Mouse (Mus musculus) urinary bladder, adult 2 months (tissue): Measurements from ENCODE around the gene Aif1. TPM values are rescaled to one million over a fixed set of nuclear protein-coding genes. Genes with fewer than 3 reads are reported as not detected.

Experiments used
- DNase-seq: peaks from one replicate; pipeline ENCODE4 v3.0.0; 2022; ENCODE audit warnings: low spot score
- polyA plus RNA-seq: library from polyadenylated mRNA; depleted of rRNA; stranded (reverse); fragments of >200 nt; gene quantifications from 2 replicates; pipeline ENCODE4 v1.2.3, GENCODE M21; 2012

The Aif1 gene
- polyA plus RNA-seq, 1 experiment: 11.2 TPM

DNA sequence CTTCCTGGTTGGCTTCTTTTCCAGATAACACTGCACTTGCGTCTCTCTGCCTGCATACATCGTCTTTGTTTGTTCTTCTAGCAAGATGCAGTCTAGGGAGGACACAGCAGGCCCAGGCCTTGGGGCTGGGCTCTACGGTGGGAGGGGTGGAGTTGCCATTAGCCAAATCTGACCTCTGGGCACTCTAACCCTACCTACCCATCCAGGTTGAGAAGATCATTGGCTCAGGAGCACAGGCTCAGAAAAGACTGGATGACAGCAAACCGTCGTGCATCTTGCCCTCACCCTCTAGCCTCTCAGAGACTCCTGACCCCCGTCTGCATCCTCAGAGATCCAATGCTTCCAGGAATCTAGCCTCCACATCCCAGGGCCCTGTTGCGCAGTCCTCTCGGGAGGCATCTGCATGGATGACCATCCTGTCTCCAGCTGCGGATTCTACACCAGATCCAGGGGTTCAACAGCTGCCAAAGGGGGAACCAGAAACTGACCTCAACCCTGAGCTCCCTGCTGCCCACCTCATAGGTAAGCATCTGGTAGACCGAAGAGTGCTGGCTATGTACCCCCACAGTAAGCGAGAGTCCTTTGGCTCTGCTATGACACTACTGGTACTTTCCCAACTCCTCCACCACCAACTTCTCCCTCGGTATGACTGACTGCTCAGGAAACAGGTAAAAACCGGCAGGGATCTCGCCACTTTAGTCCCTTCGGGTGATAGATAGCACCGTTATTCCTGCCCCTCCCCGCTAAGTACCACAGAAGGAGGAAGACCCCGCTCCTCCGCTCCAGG is 19.2 kb upstream of the Aif1 start:
- DNase-seq: no peak

DNA sequence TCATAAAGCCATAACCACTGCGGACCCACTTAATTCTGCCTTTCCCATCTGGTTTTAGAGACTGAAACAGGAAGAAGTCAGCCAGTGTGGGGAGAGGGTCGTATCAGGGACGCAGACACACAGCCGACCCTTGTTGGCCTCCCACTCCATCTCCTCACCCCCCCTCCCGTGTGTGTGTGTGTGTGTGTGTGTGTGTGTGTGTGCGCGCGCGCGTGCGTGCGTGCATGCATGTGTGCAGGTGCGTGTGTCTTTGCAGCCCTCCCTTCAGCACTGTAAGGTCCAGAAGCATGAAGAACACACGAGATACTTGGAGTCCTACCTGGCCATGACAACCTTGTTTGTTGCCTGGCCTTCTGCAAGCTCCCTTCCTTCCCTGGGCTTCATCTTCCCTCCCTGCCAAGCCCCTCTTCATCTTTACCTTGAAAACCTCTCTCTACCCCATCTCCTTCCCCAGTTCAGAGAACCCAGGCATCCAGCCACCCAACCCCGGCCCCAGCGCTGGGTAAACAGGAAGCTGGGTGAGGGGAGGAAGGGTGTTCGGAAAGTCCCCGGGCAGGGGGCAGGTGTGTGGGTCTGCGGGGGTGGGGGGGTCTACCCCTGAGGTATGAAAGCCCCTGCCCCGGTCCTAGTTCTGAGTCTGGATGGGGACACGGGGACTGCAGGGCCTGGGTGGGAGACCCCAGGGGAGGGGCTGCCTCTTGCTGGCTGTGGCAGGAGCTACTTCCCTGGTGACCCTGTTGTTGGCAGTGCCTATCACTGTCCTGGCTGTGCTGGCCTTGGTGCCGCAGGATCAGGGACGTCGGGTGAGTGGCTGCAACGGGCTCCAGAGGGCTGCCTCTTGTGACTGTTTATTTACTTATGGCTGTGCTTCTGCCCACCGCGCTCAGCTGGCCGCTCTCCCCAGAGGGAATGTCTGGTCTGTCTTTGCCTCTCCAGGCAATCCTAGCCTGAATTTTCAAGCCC is 18.3 kb upstream of the Aif1 start, which contains the start of gene Ltb:
TSS of gene Ltb (plus strand) at position 559 of the 963 bp plus-strand sequence.
- DNase-seq: no peak

DNA sequence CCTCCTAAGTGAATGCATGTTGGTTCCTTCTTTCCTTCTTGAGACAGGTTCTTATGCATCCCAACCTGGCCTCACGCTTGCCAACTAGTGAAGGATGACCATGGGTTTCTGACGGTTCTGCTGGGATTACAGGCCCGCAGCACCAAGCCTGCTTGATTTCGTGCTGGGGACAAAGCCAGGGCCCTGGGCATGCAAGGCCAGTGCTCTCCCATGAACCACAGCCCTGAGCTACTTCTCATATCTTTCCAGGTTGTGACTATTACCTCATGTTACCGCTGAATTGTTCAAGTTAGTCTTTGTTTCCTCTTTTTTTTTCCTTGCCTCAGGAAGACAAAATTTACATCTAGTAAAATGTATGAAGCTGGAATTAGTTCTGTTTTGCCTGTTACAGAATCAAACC is 17.1 kb upstream of the Aif1 start:
- no peak for DNase-seq

DNA sequence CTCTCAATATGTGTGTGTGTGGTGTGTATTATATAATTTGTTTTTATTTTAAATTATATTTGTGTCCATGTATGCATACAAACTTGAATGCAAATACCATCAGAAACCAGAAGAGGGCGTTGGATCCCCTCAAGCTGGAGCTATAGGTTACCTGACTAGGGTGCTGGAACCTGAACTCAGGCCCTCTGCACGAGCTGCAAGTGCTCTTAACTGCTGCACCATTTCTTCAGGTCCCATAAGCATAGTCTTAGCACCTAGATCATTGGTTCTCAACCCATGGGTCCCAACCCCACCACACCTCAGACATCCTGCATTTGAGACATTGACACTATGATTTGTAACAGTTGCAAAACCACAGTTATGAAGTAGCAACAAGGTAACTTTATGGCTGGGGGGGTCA is 15.9 kb upstream of the Aif1 start:
- DNase-seq: no peak

DNA sequence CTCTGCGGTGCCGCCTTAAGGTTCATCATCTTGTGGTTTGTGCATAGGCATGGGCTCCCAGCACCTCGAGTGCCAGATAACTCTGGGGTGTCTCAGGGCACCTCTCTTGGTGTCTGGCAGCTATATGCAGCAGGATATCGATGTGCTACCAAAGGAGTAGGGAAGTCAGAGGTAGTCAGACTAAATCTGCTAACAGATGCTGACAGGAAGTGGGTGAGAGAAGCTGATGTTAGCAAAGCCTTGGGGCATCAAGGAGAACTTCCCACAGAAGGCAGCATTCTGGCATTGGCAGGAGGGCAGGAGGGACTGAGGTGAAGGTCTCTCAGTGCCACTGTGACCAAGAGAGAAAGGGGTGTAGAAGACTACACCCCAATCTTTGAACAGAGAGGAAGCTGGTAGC is 14.2 kb upstream of the Aif1 start:
- DNase-seq: no peak

DNA sequence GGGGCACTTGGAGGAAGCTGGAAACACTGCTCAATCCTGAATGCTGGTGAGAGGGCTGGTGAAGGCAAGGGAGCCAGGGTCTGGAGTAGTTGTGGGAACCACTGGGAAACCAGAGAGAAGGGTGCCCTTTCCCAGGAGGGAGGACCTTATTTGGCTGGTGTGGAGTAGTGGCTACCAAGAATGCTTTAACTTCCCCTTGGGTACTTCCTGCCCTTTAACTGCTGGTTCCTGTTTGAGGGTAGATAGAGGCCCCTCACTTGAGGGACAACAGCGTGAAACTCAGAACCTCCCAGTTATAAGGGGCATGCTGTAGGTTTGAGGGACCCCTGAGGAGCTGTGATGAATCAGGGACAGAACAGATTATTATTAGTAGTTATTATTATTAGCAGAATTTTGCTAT is 13.3 kb upstream of the Aif1 start:
- DNase-seq: no peak

DNA sequence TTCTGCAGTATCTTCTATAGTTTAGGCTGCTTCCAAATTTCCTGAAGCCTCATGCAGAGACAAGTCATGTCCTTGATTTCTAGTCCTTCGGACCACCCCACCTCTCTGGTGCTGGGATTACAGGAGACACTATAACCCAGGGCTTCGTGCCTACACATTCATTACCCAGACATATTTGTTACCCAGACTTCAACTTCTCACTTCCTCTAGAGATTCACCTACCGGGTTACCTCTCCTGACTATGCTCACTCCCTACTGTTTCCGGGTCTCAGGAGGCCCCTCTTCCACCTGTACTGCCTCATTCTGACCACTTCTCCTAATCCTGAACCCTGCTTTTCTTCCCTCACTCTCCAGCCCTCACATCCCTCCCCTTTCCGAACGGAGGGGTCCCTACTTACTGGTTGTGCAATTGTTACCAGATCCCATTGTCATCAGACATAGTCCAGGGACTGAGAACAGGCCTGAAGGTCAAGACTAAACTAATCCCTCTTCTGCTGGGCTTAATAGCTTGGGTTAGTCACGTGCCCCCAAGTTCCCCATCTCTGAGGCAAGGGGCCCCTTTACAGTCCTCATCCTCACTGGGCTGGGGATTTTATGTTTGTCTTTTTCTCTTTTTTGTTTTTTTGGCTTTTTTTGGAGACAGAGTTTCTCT is 12.2 kb upstream of the Aif1 start, which contains the start of gene Lst1:
TSS of gene Lst1 (minus strand) at position 481 of the 652 bp plus-strand sequence.
- no peak for DNase-seq

DNA sequence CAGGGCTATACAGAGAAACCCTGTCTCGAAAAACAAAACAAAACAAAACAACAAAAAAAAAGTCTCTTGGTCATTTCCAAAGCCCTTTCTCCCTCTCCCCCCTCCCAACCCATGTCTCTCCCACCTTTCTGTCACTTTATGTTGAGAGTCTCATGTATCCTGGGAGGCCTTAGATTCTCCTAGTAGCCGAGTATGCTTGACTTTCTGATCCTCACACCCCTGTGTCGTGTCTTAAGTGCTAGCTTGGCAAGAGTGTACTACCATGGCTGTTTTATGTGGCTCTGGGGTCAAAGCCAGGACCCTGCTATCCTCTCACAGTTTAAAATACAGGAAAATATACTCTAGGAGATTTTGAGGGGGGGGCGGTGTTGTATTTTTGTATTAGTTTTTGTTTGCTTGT is 11.5 kb upstream of the Aif1 start:
- DNase-seq: no peak

DNA sequence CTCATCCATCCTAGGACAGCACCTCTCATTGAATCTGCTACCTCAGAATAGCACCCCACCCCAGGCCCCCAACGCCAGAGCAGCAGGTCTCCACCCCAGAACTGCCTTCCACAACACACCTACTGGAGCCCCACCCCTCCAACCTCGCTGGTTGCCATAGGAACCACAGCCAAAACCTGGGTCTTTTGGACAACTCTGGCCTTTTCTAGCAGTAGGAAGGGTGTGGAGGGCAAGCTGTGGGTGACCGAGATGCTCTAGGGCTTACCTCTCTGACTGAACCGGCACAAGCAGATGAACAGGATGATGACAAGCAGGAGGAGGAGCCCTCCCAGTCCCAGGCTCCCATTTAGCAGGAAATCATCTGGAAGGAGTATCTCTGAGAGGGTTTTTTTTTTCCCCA is 10.8 kb upstream of the Aif1 start:
- no peak for DNase-seq

DNA sequence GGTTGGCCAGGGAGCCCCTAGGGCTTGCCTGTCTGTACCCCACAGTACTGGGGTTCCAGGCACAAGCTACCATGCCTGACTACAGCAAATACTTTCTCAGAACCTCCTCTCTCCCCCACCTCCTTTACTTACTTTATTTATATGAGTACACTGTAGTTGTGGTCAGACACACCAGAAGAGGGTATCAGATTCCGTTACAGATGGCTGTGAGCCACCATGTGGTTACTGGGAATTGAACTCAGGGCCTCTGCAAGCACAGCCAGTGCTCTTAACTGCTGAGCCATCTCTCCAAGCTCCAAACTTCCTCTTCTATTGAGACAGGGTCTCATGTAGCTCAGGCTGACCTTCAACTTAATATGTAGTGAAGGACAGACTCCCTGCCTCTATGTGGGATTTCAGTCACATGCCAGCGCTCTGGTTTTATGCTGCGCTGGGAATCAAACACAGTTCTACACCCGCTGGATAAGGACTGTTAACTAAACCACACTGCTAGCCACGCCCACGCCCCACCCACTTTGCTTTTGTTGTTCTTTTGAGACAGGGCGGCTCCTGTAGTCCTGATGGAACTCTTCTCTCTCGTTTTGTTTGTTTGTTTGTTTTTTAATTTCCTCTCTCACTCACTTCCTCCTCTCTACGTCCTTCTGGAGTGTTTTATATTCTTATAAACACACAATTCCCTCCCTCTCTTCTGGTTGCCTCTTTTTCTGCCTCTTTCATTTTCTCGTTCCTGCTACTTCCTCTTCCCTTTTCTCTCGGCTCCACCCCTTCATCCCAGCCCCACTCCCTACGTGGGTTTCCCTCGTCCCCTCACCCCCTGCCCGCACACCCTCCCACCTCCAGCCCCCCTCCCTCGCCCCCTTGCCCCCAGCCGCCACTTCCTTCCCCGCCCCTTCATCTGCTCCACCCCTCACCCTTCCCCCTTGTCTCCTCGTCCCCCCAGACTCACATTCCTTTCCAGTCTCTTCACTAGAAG is 10.1 kb upstream of the Aif1 start:
- no peak for DNase-seq

DNA sequence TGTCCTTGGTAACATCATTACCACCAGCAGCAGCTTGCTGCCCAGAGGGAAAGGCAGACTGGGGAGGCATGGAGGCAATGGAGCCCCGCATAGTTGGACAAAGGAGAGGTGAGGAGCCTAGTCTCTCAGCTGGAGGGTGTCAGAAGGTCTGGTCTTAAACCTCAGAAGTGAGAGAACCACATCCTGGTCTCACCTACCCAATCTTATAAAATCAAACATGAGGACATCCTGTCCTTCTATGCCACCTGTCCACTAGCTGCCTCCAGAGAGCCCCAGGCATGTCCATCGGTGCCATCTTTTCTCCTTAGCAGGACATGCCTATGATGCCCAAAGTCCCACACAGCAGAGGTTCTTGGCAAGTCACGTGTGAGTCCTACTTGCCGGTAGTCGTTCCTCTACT is 4.2 kb upstream of the Aif1 start:
- no peak for DNase-seq

DNA sequence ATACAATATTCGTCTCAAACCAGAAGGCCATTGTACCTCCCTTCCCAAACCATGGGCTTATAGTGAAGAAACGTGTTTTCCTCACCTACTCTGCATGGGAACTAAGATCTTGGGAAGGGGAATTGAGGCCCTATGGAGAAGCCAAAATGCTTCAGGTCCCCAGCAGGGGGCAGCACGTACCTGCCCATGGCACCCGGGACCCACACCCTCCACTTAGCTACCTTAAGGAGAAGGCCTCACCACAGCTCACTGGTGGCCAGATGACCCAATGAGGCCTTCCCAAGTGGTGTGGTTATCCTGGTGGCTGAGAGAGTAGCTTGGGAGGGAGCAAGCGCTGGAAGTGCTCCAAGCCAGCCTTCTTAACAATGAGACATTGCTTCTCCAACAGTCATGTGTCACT is 2.7 kb upstream of the Aif1 start:
- peak; percentile 66 for DNase-seq

DNA sequence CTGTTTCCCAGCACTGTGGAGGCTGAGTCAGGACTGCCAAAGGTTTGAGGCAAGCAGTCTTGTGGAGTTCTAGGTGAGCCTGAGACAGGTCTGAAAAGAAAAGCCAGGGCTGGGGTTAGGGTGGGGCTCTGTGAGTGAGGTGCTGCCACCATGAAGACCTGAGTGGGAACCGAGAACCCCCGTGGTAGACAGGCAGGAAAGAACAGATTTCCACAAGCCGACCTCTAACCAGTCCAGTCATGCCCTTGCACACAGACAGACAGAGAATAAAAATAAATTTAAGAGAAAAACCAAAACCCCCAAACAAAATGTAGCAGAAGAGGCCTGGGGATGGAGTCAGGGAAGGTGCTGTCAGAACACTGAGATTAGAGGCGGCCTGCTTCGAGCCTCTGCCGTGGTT is 486 bp downstream of the Aif1 start:
- DNase-seq: no peak

DNA sequence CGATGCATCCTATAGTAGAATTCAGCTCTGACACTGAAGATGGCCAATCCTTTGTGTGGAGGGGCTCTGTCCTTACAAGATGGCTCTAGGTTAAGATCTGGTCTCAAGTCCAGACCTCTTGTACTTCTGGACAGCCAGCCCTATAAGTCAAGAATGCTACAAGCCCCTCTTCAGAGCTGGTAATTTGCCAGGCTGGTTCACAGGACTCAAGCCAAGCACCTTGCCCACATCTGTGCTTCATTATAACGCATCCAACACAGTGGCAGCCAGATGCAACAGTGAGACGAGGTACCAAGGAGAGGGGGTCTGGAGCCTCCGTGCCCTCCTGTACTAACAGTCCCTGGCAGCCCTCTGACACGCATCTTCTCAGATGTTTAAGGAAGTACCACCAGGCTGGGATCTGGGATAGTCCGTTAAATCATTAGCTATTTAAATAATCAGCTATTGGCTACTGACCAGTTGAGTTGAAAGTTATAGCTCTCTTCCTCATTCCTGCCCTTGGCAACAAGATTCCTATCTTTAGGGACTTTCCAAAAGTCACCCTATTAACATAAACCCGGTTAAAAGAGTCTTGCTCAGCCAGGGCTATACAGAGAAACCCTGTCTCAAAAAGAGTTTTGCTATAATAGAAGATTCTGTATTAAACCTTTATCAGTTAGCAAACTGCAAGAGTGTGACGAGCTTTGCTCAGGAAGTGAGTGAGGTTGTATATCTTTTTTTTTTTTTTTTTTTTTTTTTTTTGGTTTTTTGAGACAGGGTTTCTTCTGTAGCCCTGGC is 1.5 kb downstream of the Aif1 start:
- DNase-seq: no peak

DNA sequence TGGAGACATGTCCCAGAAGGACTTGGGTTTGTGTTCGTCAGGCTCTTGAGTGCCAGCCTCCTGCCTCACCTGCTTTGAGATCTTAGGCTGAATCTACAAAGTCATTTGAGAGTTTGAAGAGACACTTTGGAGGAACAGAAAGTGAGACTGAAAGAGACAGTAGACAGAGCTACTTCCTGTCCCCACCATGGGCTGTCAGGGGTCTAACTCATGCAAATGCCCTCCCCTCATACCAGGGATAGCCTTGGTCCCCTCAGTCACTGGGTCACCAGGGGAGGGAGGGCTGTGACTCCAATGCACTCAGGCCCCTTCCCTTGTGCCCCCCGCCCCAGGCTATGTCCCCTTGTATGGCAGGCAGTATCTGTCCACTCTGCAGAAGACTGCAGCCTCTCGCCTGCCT is 2.5 kb downstream of the Aif1 start:
- no peak for DNase-seq

DNA sequence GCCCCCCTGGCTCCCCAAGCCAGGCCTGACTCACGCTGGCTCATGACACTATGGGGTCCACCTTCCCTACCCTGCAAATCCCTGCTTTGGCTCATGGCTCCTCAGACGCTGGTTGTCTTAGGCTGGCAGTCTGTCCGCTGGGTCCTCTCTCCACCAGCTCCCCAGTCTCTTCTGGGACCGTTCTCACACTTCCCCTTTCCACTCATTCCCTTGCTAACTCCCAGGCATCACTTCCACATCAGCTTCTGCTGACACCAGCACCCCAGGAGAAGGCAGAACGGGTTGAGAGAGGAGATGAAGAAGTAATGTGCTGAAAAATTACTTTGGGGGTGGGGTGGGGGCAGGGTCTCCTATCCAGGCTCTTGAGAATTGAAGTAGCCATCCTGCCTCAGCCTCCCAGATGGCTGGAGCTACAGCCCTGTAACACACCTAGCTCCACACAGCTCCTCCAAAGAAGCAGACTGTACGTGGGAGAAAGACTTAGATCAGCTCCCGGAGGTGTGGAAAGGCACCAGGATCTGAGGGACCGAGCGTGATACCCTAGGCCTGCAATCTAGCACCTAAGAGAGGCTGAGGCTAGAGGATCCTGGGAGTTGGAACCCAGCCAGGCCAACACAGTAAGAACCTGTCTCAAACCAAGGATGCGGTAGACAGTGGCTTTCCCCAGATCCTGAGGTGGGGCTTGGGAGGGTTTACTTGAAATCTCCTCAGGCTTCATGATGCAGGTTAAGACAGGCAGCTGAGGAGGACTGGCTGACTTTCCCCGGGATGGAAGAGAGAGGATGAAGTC is 3.2 kb downstream of the Aif1 start:
- DNase-seq: no peak

DNA sequence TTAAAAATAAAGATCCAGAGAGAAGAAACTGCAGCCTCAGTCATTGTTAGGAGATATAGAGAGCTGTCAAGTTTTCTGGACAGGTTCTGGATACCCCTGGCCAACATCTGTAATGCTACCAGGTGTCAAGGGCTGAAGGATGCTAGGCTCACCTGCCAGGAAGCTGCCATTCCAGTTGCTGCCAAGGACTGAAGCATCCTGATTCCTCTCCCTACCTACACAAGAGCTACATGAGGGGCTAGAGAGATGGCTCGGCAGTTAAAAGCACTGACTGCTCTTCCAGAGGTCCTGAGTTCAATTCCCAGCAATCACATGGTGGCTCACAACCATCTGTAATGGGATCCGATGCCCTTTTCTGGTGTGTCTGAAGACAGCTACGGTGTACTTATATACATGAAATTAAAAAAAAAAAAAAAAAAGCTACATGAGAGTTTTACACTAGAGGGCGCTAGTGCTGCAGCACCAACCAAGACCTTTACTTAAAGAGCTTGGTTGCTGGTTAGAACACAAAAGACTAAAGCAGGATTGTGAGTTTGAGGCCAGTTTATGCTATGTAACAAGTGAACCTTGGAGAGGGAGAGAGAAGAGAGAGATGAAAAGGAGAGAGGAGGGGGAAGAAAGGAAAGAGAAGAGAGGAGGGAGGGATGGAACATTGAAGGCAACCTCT is 7.2 kb downstream of the Aif1 start:
- DNase-seq: no peak

DNA sequence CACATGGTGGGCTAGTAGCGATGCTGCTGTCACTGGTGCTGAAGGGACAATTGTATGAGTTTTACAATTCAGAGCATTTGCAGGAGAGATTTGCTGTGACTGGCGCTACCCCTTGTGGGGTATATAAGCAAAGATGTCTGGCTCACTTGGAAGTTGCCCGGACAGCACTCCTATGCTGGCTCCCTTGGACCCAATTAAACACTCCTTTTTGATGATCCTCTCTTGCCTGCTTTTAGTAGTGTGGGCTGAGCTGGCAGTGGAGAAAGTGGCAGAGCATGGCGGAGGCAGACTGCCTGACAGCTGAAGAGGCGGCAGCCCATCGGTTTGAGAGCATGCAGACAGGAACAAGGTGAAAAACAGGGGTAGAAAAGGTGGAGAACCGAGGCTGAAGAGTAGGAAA is 8.1 kb downstream of the Aif1 start:
- DNase-seq: no peak
